Mouse (Mus musculus) retina, postnatal 7 days (tissue): ENCODE results near the gene Cnep1r1.

ENCODE experiments used
- DNase-seq: peaks from one replicate; pipeline ENCODE4 v3.0.0-alpha.2; 2012; ENCODE audit warnings: low read depth, low spot score

Gene Cnep1r1

DNA sequence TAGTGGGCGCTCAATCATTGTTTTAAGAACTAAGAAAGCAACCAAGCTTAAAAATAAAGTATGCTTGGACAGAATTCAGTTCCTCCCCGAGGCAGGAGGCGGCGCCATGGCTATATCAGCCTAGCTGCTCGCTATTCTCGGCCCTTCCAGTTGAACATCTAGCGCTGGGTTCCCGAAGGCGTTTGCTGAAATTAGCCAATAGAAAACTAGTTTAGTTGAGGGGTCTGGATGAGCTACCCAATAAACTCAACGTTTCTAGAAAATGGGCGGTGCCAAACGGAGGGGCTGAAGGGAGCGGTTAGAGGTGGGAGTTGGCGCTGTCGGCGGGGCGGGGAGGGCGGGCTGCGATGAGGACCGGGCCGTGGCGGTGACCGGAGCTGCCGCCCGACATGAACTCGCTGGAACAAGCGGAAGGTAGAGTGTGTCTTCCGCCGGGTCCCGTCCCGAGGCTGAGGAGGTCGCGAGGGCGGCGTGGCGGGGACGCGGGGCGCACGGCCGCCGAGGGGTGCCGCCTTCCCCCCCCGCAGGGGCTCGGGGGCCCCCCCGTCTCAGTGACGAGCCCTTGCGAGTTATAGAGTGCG is at the start of gene Cnep1r1:
Cnep1r1 (plus strand) TSS at position 314 of the 581 bp plus-strand sequence.
- DNase-seq, result peak; percentile 99

DNA sequence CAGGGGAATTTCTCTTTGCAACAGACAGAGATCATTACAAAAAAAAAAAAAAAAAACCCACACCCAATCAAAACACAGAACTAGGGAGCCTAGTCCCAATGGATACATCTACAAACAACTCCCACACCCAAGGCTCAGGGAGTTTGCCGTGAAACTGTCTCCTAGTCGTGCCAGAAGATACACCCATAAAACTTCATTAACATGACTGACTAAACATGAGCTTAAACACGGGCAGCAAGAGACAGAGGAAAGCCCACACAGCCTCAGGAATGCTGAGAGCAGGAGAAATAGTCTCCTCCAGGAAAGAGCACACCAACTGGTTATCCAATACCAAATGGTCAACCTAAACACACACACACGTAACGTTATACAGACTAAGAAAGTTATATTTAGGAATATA is 36.4 kb upstream of the Cnep1r1 start:
- no peak for DNase-seq

DNA sequence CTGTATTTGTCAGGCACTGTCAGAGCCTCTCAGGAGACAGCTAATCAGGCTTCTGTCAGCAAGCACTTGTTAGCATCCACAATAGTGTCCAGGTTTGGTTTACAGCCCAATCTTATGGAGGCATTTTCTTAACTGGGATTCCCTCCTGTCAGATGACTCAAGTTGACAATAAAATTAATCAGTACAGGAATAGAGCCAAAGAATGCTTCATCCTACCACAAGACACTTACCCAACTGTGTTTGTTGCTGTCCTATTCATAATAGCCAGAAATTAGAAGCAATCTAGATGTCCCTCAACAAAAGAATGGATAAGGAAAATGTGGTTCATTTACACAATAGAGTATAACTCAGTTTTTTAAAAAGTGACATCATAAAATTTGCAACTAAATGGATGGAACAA is 30.6 kb upstream of the Cnep1r1 start:
- no peak for DNase-seq

DNA sequence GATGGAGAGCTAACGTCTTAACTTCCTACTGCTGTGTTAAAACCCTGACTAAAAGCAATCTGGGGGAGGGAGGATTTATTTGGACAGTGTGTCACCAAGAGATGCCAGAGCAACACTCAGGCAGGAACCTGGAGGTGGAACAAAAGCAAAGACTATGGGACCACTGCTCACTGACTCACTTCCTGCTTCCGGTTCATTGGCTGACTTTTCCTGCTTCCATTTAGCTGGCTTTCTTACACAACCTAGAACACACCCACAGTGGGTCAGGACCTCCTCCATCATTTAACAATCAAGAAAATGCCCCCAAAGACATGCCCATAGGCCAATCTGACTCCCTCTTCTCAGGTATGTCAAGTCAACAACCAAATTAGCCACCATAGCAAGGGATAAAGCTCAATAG is 26.9 kb upstream of the Cnep1r1 start:
- no peak for DNase-seq

DNA sequence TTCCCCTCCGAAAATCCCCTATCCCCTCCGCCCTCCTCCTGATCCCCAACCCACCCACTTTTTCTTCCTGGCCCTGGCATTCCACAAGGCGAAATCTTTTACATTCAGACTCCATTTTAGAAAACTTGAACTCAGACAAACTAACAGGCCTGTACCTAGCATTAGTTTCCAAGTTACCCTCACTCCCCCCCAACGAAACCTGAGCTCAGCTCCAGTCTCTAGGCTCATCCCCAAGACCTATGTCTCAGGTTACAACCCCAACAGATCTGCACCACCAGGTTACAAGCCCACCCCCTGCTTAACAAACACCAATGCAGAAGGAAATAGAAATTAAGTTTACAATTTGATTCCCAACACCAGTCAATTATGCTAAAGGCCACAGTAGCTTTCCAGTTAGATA is 25.2 kb upstream of the Cnep1r1 start:
- no peak for DNase-seq

DNA sequence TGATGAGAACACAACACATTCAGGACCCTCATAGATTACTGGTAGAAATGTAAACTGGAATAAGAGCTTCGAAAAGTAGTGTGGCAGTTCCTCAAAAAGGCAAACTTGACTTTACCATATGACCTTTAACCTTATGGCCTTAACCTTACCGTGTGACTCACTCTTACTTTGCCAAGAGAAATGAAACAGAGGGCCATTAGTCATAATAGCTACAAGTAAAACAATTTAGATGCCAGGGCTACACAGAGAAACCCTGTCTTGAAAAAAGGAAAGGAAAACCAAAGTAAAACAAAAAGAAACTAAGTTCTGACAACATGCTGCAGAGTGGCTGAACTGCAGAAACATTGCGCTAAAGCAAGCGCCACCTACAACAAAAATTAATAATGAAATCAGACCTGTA is 19.7 kb upstream of the Cnep1r1 start:
- no peak for DNase-seq

DNA sequence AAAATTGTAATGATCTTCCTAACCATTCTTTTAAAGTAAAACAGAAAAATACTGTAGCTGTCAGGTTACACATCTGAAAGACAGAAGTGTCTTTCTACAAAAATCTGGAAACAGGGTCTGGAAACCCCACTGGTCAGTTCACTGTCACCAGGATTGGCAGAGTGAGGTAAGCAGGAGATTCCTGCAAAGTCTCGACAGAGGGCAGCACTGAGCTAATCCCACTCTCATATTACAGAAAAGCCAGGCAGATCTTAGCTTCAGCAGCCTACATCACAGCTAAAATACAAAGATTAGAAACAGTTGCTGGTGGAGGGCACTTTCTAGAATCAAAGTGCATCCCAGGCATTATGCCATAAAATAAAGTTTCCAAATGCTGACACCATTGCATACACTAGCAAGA is 19.0 kb upstream of the Cnep1r1 start:
- peak; percentile 71 for DNase-seq

DNA sequence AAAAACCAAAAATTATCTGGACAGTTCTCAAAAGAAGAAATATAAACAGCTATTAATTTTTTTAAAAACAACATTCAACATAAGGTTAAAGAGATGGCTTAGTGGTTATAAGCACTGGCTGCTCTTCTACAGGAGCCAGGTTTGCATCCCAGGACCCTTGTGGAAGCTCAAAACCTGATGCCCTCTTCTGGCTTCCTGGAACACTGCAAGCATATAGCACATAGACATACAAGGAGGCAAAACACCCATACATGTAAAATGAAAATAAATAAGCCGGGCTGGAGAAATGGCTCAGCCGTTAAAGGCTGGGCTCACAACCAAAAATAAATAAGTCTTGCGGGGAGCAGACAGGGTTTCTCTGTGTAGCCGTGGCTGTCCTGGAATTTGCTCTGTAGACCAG is 9.3 kb upstream of the Cnep1r1 start:
- DNase-seq, result no peak

DNA sequence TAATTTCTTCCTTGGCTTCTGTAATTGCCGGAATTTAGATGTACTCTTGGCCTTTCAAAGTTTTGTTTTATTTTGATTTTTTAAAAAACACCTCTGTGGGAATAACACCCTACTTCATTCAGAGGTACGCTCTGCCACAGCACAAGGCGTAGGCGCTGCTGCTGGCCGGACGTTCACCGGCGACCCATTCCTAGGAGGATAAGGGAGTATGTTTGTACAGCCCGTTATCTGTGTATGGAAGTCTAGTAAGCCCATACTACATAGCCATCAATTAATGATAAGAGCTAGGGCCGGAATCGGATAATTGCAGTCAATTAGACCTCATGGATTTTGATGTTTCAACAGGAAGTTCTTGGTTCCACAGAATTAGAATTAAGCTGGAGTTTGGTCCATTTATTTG is 507 bp downstream of the Cnep1r1 start:
- no peak for DNase-seq

DNA sequence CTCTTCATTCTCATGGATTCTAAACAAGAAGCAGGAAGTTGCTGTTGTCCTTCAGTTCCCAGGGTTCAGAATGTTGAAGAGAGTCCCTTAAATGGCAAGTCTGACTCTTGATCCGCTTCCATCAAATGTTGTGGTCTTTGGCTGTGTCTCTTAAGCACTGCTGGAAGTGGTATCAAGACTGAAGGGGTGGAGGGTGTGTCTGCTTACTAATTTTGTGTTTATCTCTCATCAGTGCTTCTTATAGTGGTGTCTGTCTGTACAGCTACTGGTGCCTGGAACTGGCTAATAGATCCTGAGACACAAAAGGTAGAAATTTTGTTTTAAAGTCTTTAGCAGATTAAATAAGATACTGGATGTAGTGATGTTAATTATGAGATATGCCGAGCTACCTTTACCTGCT is 6.3 kb downstream of the Cnep1r1 start:
- no peak for DNase-seq

DNA sequence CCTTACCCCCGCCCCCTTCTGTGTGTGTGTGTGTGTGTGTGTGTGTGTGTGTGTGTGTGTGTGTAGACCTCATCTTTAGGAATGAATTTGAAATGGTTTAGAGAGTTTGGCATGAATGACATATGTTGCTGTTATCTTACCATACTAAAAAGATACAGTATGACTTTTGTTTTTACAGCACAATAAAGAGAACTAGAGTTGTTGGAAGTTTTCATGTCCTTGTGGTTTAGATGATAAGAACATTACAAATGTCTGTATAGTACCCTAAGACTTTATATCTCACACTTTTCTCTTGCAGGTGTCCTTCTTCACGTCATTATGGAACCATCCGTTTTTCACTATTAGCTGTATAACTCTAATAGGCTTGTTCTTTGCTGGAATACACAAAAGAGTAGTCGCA is 10.8 kb downstream of the Cnep1r1 start:
- no peak for DNase-seq

DNA sequence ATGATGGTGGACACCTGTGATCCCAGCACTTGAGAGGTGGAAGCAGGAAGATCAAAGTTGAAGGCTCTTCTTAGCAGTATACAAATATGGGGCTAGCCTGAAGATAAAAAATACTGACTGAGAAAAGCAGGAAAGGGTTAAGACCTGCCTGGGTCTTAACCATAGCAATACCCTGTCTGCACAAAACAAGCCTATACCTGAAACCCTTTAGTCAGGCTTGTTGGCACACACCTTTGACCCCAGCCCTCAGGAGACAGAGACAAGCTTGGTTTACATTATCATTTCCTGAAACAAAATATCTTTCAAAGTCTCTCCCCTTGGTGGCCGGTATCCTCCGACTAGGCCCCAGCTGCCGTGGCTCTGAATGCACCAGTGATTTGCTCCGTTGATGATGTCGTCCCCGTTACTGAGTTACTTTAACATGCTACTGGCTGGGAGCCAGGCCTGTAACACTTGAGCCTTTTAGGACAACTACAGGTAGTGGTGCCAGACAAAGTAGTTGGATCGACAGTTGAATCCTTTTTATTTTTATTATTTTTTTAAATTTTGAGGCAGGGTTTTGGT is 12.3 kb downstream of the Cnep1r1 start:
- no peak for DNase-seq

DNA sequence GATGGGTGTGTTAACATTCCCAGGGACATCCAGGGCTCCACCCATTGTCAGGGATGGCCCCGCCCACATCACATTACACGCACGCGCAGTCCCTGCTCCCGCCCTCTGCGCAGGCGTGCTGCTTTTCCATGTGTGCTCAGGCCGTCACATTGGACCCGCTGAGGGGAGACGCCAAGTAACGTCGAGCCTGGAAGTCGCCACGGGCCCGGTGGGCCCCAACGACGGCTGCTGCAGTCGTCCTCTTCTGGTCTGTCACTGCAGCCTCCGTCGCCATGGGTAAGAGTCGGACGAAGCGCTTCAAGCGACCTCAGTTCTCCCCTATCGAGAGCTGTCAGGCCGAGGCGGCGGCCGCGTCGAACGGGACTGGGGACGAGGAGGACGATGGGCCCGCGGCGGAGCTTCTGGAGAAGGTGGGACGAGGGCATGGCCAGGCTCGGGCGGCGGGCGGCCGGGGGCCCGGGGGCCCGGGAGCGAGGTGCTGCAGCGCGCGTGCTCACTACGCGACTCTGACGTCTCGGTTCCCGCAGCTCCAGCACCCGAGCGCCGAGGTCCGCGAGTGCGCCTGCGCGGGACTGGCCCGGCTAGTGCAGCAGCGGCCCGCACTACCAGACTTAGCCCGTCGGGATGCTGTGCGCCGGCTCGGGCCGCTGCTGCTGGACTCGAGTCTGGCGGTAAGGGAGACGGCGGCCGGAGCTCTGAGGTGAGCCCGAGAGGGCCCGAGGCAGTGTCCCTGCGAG is 19.3 kb downstream of the Cnep1r1 start, which contains the start of gene Heatr3:
Heatr3 (plus strand) TSS at position 108 of the 737 bp plus-strand sequence.
- peak; percentile 90 for DNase-seq

DNA sequence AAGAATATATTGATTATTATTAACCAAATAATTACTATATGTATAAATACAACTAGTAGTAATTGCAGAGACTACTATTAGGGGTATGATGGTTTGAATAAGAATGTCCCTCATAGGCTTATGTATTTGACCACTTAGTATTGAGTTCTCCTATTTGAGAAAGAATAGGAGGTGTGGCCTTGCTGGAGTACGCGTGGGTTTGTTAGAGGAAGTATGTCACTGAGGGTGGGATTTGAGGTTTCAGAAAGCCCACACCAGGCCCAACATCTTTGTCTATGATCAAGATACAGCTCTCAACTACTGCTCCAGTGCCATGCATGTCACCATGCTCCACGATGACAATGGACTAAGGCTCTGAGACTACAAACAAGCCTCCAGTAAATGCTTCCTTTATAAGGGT is 20.7 kb downstream of the Cnep1r1 start:
- no peak for DNase-seq

DNA sequence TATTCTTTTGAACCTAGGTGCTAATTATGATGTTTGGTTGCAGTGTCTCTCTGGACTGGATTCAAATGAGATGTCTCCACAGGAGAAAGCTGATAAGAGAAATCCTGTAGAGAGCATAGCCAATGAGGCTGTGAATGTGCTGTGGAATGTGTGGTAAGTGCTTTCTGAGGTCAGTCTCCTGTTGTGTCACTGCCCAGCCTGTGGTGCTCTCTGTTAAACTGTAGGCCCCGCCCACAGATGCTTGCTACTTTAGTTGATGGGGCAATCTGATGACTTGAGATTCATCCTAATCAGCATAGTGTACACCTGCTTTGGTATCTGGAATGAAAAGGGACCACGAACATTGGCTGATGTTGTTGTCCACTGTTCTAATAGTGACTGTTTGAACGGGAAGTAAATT is 23.1 kb downstream of the Cnep1r1 start:
- DNase-seq, result no peak

DNA sequence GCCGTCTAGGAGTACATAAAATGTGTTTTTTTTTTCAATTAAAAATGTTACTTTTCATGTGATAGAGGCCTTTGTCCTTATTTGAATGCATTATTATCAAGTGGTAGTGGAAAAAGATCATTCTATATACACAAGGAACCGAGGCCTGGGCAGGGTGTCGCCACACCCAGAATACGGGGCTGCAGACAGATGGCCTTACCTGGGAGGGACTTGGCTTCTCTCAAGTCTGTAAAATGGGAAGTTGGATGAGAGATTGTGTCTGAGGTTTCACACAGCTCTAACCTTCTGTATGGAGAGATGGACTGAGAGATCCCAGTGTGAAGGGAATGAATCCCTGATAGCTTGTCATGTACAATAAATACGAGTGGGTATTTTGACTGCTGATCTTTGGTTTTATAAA is 25.5 kb downstream of the Cnep1r1 start:
- no peak for DNase-seq

DNA sequence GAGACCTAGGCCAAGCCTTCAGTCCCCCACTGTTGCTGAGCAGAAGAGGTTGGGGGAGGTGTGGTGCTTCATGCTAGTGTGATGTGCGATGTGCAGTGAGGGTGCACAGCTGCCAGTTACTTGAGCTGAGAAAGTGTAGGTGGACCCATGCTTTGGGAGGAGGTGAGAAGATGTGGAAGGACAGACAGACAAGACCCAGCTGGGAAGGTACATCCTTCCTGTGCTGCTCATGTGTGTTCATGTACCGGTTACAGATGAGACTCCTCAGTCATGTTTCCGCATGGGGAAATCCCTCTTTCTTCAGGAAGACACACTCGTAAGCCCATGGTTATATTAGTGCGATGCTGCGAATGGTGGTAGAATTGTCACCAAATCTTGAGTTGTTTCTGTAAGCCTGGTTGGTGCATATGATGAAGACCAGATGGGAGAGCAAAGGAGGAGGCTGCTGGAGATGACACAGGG is 32.4 kb downstream of the Cnep1r1 start:
- DNase-seq, result no peak

DNA sequence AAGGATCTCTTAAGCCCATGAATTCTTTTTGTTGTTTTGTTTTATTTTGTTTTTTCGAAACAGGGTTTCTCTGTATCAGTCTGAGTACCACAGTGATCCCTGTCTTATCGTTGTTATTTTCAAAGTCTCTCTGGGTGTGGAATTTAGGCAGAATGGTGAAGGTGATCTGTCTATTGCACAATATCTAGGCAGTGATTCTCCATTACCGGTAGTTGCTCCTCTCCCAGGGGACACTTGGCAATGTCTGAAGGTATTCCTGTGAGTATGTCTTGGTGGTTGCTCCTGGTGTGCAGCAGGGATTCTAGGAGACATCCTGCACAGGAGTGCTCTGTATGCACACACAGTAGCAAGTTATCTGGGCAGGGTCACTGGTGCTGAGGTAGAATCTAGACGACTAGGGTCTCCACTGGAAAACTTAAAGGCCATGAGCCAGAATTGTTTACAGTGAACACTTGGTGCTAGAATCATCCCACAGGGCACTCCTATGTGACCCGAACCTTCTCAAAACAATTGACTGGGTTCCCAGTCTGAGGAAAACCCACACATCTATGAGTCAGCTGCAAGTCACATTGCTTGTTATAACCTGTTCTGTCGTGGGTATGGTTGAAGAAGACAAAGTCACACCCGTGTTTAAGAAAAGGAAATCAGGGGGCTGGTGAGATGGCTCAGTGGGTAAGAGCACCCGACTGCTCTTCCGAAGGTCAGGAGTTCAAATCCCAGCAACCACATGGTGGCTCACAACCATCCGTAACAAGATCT is 41.8 kb downstream of the Cnep1r1 start:
- DNase-seq, result no peak

DNA sequence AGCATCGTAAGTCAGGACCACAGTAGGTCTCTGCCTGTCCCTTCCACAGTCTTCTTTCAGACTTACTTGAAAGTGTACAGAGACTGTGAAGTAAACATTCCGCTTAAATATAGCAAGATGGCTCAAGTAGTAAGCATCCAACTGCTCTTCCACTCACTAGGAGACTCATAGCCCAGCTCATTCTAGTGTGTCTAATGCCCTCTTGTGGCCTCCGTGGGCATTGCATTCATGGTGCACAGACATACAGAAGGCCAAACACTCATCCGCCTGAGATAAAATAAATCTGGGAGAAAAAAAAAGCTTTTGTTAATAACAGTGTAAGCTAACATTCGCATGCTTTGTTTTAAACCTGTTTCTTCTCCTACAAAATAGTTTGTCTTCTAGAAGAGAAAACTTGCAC is 42.9 kb downstream of the Cnep1r1 start:
- peak; percentile 58 for DNase-seq

DNA sequence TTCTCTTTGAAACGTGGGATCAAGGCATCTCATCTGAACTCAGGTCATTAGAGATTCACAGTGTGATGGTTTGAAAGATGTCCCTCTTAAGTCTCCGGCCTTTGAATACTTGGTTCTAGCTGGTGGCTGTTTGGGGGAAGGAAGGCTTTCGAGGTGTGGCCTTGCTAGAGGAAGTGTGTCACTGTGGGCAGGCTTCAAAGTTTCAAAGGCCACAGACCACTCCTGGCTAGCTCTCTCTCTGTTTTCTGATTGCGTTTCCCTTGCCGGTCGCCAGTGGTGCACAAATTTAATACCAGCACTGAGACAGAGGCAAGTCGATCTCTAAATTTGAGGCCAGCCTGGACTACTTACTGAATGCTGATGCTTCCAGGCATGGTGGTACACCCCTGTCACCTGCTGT is 56.7 kb downstream of the Cnep1r1 start:
- DNase-seq, result no peak

DNA sequence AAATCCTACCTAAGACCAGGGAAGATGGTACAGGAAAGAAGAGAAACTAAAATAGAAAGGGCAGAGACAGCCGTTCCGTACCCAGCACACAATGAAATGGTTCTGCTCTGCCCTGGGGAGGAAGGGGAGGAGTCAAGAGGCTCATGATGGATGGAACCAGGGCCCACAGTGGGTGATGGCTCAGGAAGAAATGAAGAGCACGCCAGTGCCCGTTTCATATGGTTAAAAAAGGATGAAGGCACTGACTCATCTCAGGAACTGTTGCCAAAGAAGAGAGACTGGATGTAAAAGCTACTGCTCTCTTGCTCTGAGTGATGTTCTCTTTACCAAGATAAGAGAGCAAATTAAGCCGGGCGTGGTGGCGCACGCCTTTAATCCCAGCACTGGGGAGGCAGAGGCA is 58.7 kb downstream of the Cnep1r1 start:
- DNase-seq, result no peak

DNA sequence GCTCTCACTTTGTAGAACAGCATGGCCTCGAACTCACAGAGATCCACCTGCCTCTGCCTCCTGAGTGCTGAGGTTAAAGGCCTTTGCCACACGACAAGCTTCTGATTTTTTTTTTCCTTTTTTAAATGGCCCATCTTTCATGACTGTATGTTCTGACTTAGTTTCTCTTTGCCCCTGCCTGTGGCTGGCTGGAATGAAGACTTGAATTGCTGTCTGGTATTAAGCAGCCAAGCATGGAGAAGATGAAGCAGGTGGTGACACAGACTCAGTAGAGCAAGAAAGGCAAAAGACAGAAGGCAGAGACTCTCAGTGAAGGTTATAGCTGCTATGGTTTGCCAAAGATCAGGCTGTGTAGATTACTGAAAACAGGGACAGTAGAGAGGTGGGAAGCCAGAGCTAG is 64.6 kb downstream of the Cnep1r1 start:
- DNase-seq, result no peak
